Mouse (Mus musculus) forebrain, embryonic 10.5 days (tissue): Measurements from ENCODE around the gene Bnc2. TPM values are rescaled to one million over a fixed set of nuclear protein-coding genes. Genes with fewer than 3 reads are reported as not detected.

Experiments
- DNase-seq: peaks from one replicate; pipeline ENCODE4 v3.0.0-alpha.2; 2017; ENCODE audit warnings: low spot score; ENCODE audit errors: extremely low spot score
- H3K27ac ChIP-seq: fragments of 300-500 bp; sonication (generic); 2 replicates; pipeline ENCODE4 v1.5.1; 2016; ENCODE audit warnings: mild to moderate bottlenecking
- H3K27me3 ChIP-seq: fragments of 300-500 bp; sonication (generic); 2 replicates; pipeline ENCODE4 v1.6.1; 2016; ENCODE audit warnings: mild to moderate bottlenecking; ENCODE audit not compliant: poor library complexity, severe bottlenecking
- H3K36me3 ChIP-seq: fragments of 300-500 bp; sonication (generic); replicated peaks from 2 replicates; pipeline ENCODE4 v1.6.1; 2016; ENCODE audit warnings: mild to moderate bottlenecking, moderate library complexity
- H3K4me1 ChIP-seq: fragments of 300-500 bp; sonication (generic); 2 replicates; pipeline ENCODE4 v1.6.1; 2016
- H3K4me3 ChIP-seq: fragments of 300-500 bp; sonication (generic); 2 replicates; pipeline ENCODE4 v1.5.1; 2016; ENCODE audit warnings: mild to moderate bottlenecking, moderate library complexity
- H3K9me3 ChIP-seq: fragments of 300-500 bp; sonication (generic); 2 replicates; pipeline ENCODE4 v1.6.1; 2016; ENCODE audit warnings: mild to moderate bottlenecking, moderate library complexity
- WGBS: fragments of 180-500 bp; shearing (Covaris S2); methylation state at CpG from one replicate; pipeline ENCODE4 v1.1.7; 2016; 5-methylcytosine and 5-hydroxymethylcytosine counted together
- polyA plus RNA-seq: library from polyadenylated mRNA; unstranded; fragments of >200 nt; fragmentation: Nextera tagmentation; extraction: Ambion mirVana; gene quantifications from 2 replicates; pipeline ENCODE4 v1.2.1, GENCODE M21; 2016

Bnc2 gene
- polyA plus RNA-seq, 1 experiment from 2014 or later: 4.2 TPM

- no peaks in the 10 kb centered on the region for H3K9me3 ChIP-seq
- peaks cover 5% of the 10 kb centered on the region; the same call in 1 of the 2 replicates for H3K4me1 ChIP-seq
- no peak overlapping the region for H3K4me3 ChIP-seq
- WGBS: 91% methylated on average over 3 of the region's 3 CpGs
- H3K27ac ChIP-seq: no peak overlapping the region
- no peaks in the 10 kb centered on the region for H3K36me3 ChIP-seq
- no peak for DNase-seq
- H3K27me3 ChIP-seq: no peaks in the 10 kb centered on the region
Observed at GRCm38 (mm10) chr4:84621785-84622184, 53.3 kb downstream of the Bnc2 start.

- no peak for DNase-seq
- no peaks in the 10 kb centered on the region for H3K27me3 ChIP-seq
- no peak overlapping the region for H3K27ac ChIP-seq
- no peaks in the 10 kb centered on the region for H3K36me3 ChIP-seq
- H3K4me3 ChIP-seq: no peak overlapping the region
- no peaks in the 10 kb centered on the region for H3K9me3 ChIP-seq
- H3K4me1 ChIP-seq: no peaks in the 10 kb centered on the region
- 88% methylated on average over 4 of the region's 4 CpGs for WGBS
Observed at GRCm38 (mm10) chr4:84609861-84610260, 65.2 kb downstream of the Bnc2 start.

- DNase-seq: no peak
Observed at GRCm38 (mm10) chr4:84604461-84604860, 70.6 kb downstream of the Bnc2 start.

GRCm38 (mm10) chr4:84580260-84580952, 94.7 kb downstream of the Bnc2 start:
- DNase-seq: no peak
- WGBS: 73% methylated on average over 6 of the region's 6 CpGs
- Histone ChIP-seq H3K27ac (no peak overlapping the region), H3K4me1 (peaks cover 7% of the 10 kb centered on the region; the same call in 1 of the 2 replicates), H3K27me3 (no peaks in the 10 kb centered on the region), H3K36me3 (no peaks in the 10 kb centered on the region), H3K4me3 (no peak overlapping the region), H3K9me3 (no peaks in the 10 kb centered on the region)

More at GRCm38 (mm10) chr4:84604461-84604860, 70.6 kb downstream of the Bnc2 start:
- no peaks in the 10 kb centered on the region for H3K4me1 ChIP-seq
- no peaks in the 10 kb centered on the region for H3K27me3 ChIP-seq
- no peaks in the 10 kb centered on the region for H3K9me3 ChIP-seq
- no peak overlapping the region for H3K4me3 ChIP-seq
- 83% methylated on average over 1 of the region's 1 CpGs for WGBS
- no peak overlapping the region for H3K27ac ChIP-seq
- no peaks in the 10 kb centered on the region for H3K36me3 ChIP-seq

GRCm38 (mm10) chr4:84578296-84578695, 96.8 kb downstream of the Bnc2 start:
- 92% methylated on average over 1 of the region's 1 CpGs for WGBS
- no peaks in the 10 kb centered on the region for H3K36me3 ChIP-seq
- no peaks in the 10 kb centered on the region for H3K27me3 ChIP-seq
- no peaks in the 10 kb centered on the region for H3K9me3 ChIP-seq
- no peak overlapping the region for H3K4me3 ChIP-seq
- no peak for DNase-seq
- H3K4me1 ChIP-seq: peaks cover 7% of the 10 kb centered on the region; the same call in 1 of the 2 replicates
- no peak overlapping the region for H3K27ac ChIP-seq

- H3K36me3 ChIP-seq: no peaks in the 10 kb centered on the region
- no peaks in the 10 kb centered on the region for H3K27me3 ChIP-seq
- no peaks in the 10 kb centered on the region for H3K9me3 ChIP-seq
- no peaks in the 10 kb centered on the region for H3K4me1 ChIP-seq
- WGBS: 85% methylated on average over 8 of the region's 8 CpGs
- DNase-seq: no peak
- no peak overlapping the region for H3K27ac ChIP-seq
- no peak overlapping the region for H3K4me3 ChIP-seq
Observed at GRCm38 (mm10) chr4:84566123-84566522, 109.0 kb downstream of the Bnc2 start.

- peak overlapping the region; percentile 64 for H3K4me3 ChIP-seq
- peaks cover 89% of the 10 kb centered on the region for H3K27me3 ChIP-seq
- no peaks in the 10 kb centered on the region for H3K9me3 ChIP-seq
- H3K4me1 ChIP-seq: peaks cover 33% of the 10 kb centered on the region
- under 1% methylated on average over 62 of the region's 62 CpGs for WGBS
- no peaks in the 10 kb centered on the region for H3K36me3 ChIP-seq
- DNase-seq: peak; percentile 74
- peak overlapping the region; percentile 87 for H3K27ac ChIP-seq
Observed at GRCm38 (mm10) chr4:84545204-84545871, 129.7 kb downstream of the Bnc2 start.

GRCm38 (mm10) chr4:84544646-84545045, 130.4 kb downstream of the Bnc2 start:
- no peaks in the 10 kb centered on the region for H3K9me3 ChIP-seq
- H3K4me3 ChIP-seq: peak overlapping the region; percentile 64
- peaks cover 92% of the 10 kb centered on the region for H3K27me3 ChIP-seq
- DNase-seq: no peak
- H3K27ac ChIP-seq: no peak overlapping the region
- no peaks in the 10 kb centered on the region for H3K36me3 ChIP-seq
- WGBS: 25% methylated on average over 2 of the region's 2 CpGs
- H3K4me1 ChIP-seq: peaks cover 33% of the 10 kb centered on the region

- Histone ChIP-seq H3K4me1 (peaks cover 6% of the 10 kb centered on the region), H3K36me3 (no peaks in the 10 kb centered on the region), H3K27ac (no peak overlapping the region), H3K4me3 (no peak overlapping the region), H3K9me3 (no peaks in the 10 kb centered on the region), H3K27me3 (peaks cover 57% of the 10 kb centered on the region)
- WGBS: 85% methylated on average over 6 of the region's 6 CpGs
- DNase-seq: no peak
Observed at GRCm38 (mm10) chr4:84540531-84540930, 134.5 kb downstream of the Bnc2 start.

- H3K27me3 ChIP-seq: peaks cover 50% of the 10 kb centered on the region
- H3K36me3 ChIP-seq: no peaks in the 10 kb centered on the region
- H3K27ac ChIP-seq: no peak overlapping the region
- no peaks in the 10 kb centered on the region for H3K9me3 ChIP-seq
- DNase-seq: no peak
- no peaks in the 10 kb centered on the region for H3K4me1 ChIP-seq
- no peak overlapping the region for H3K4me3 ChIP-seq
- WGBS: 83% methylated on average over 8 of the region's 8 CpGs
Observed at GRCm38 (mm10) chr4:84539396-84539795, 135.7 kb downstream of the Bnc2 start.

- DNase-seq: no peak
- no peak overlapping the region for H3K27ac ChIP-seq
- H3K36me3 ChIP-seq: no peaks in the 10 kb centered on the region
- H3K9me3 ChIP-seq: no peaks in the 10 kb centered on the region
- H3K27me3 ChIP-seq: peaks cover 40% of the 10 kb centered on the region
- 67% methylated on average over 11 of the region's 11 CpGs for WGBS
- H3K4me3 ChIP-seq: no peak overlapping the region
- peaks cover 32% of the 10 kb centered on the region for H3K4me1 ChIP-seq
Observed at GRCm38 (mm10) chr4:84528886-84529789, 145.9 kb downstream of the Bnc2 start.

- WGBS: 36% methylated on average over 2 of the region's 2 CpGs
Observed at GRCm38 (mm10) chr4:84528358-84528757, 146.7 kb downstream of the Bnc2 start.

More at GRCm38 (mm10) chr4:84528358-84528757, 146.7 kb downstream of the Bnc2 start:
- no peaks in the 10 kb centered on the region for H3K36me3 ChIP-seq
- H3K27me3 ChIP-seq: peaks cover 47% of the 10 kb centered on the region
- H3K4me3 ChIP-seq: no peak overlapping the region
- DNase-seq: no peak
- H3K27ac ChIP-seq: no peak overlapping the region
- H3K9me3 ChIP-seq: no peaks in the 10 kb centered on the region
- H3K4me1 ChIP-seq: peaks cover 40% of the 10 kb centered on the region
